Mouse (Mus musculus): Measurements from ENCODE around the gene Cntfr. TPM values are rescaled to one million over a fixed set of nuclear protein-coding genes. Genes with fewer than 3 reads are reported as not detected.

Cntfr gene
- total RNA-seq, 1 experiment: 17.0 TPM

DNA sequence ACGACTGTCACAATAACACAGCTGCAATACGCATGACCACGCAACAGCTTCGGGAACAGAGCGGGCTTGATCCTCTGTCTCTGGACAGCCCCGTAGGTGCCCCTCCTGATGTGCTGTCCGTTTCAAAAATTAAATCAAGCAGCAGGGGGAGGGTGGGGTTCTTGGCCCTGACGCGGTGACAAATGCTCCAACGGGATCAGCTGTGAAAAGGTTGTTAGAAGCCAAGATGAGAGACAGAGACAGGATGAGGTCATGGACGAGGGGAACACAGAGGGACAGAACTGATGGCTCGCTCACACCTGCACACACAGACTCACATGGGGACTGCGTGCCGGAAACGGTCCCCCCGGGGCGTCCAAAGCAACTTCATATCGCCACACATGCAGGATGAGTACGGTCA lies 23.7 kb downstream of the Cntfr start:
- Histone ChIP-seq H3K4me3 (ENCODE audit: insufficient read depth in 1 of 2, low read depth in 1 of 2, low read length in 2 of 2, poor library complexity in 1 of 2, severe bottlenecking in 1 of 2) (no peak overlapping the region), H3K4me1 (ENCODE audit: control insufficient read depth in 2 of 2, insufficient read depth in 2 of 2, low read length in 2 of 2, poor library complexity in 1 of 2) (peaks cover 4 to 25% of the 10 kb centered on the region in 2 experiments; a peak in 1 of 4 replicates), H3K36me3 (ENCODE audit: control insufficient read depth, insufficient read depth, low read length, poor library complexity, severe bottlenecking) (no peaks in the 10 kb centered on the region), H3K9me3 (ENCODE audit: control insufficient read depth, insufficient read depth, low read depth, low read length) (no peaks in the 10 kb centered on the region), H3K27ac (ENCODE audit: insufficient read depth, low read depth, low read length, poor library complexity, severe bottlenecking) (no peak overlapping the region), H3K9ac (ENCODE audit: insufficient read depth, low read depth, low read length, poor library complexity, severe bottlenecking) (no peak overlapping the region)
- TF ChIP-seq CHD2 (IDR thresholded peaks at IDR 0.05; ENCODE audit: low read depth, low read length) (no peak), MAFK (IDR thresholded peaks at IDR 0.05; ENCODE audit: insufficient read depth, low read depth, low read length) (no peak), ZC3H11A (IDR thresholded peaks at IDR 0.05; ENCODE audit: borderline replicate concordance, low read depth, low read length) (no peak), ZNF384 (IDR thresholded peaks at IDR 0.05; ENCODE audit: low read depth, low read length) (no peak), HCFC1 (IDR thresholded peaks at IDR 0.05; ENCODE audit: borderline replicate concordance, insufficient read depth, low read length) (no peak)
- no peak for DNase-seq (ENCODE audit: low read depth, low spot score)
- in situ Hi-C loops (cut with MboI; ENCODE audit: low sequenced_read_pairs in 2 of 2, unreplicated experiment in 2 of 2): no loop called here

GRCm38 (mm10) chr4:41672522-41672963 lies 24.3 kb downstream of the Cntfr start:
- Histone ChIP-seq H3K36me3 (ENCODE audit: control insufficient read depth, insufficient read depth, low read length, poor library complexity, severe bottlenecking) (no peaks in the 10 kb centered on the region), H3K4me1 (ENCODE audit: control insufficient read depth in 2 of 2, insufficient read depth in 2 of 2, low read length in 2 of 2, poor library complexity in 1 of 2) (peaks cover 4 to 25% of the 10 kb centered on the region in 2 experiments; a peak in 1 of 4 replicates), H3K4me3 (ENCODE audit: insufficient read depth in 1 of 2, low read depth in 1 of 2, low read length in 2 of 2, poor library complexity in 1 of 2, severe bottlenecking in 1 of 2) (no peak overlapping the region), H3K27ac (ENCODE audit: insufficient read depth, low read depth, low read length, poor library complexity, severe bottlenecking) (no peak overlapping the region), H3K9ac (ENCODE audit: insufficient read depth, low read depth, low read length, poor library complexity, severe bottlenecking) (no peak overlapping the region), H3K9me3 (ENCODE audit: control insufficient read depth, insufficient read depth, low read depth, low read length) (no peaks in the 10 kb centered on the region)
- in situ Hi-C loops (cut with MboI; ENCODE audit: low sequenced_read_pairs in 2 of 2, unreplicated experiment in 2 of 2): no loop called here
- DNase-seq (ENCODE audit: low read depth, low spot score): no peak
- TF ChIP-seq ZNF384 (IDR thresholded peaks at IDR 0.05; ENCODE audit: low read depth, low read length) (no peak), HCFC1 (IDR thresholded peaks at IDR 0.05; ENCODE audit: borderline replicate concordance, insufficient read depth, low read length) (no peak), ZC3H11A (IDR thresholded peaks at IDR 0.05; ENCODE audit: borderline replicate concordance, low read depth, low read length) (no peak), CHD2 (IDR thresholded peaks at IDR 0.05; ENCODE audit: low read depth, low read length) (no peak), MAFK (IDR thresholded peaks at IDR 0.05; ENCODE audit: insufficient read depth, low read depth, low read length) (no peak)

- Histone ChIP-seq H3K4me3 (ENCODE audit: insufficient read depth in 1 of 2, low read depth in 1 of 2, low read length in 2 of 2, poor library complexity in 1 of 2, severe bottlenecking in 1 of 2) (no peak overlapping the region), H3K27ac (ENCODE audit: insufficient read depth, low read depth, low read length, poor library complexity, severe bottlenecking) (no peak overlapping the region), H3K9ac (ENCODE audit: insufficient read depth, low read depth, low read length, poor library complexity, severe bottlenecking) (no peak overlapping the region), H3K4me1 (ENCODE audit: control insufficient read depth in 2 of 2, insufficient read depth in 2 of 2, low read length in 2 of 2, poor library complexity in 1 of 2) (peaks cover 4 to 20% of the 10 kb centered on the region in 2 experiments; a peak in 1 of 4 replicates), H3K36me3 (ENCODE audit: control insufficient read depth, insufficient read depth, low read length, poor library complexity, severe bottlenecking) (no peaks in the 10 kb centered on the region), H3K9me3 (ENCODE audit: control insufficient read depth, insufficient read depth, low read depth, low read length) (no peaks in the 10 kb centered on the region)
- TF ChIP-seq CHD2 (IDR thresholded peaks at IDR 0.05; ENCODE audit: low read depth, low read length) (no peak), MAFK (IDR thresholded peaks at IDR 0.05; ENCODE audit: insufficient read depth, low read depth, low read length) (no peak), ZNF384 (IDR thresholded peaks at IDR 0.05; ENCODE audit: low read depth, low read length) (no peak), ZC3H11A (IDR thresholded peaks at IDR 0.05; ENCODE audit: borderline replicate concordance, low read depth, low read length) (no peak), HCFC1 (IDR thresholded peaks at IDR 0.05; ENCODE audit: borderline replicate concordance, insufficient read depth, low read length) (no peak)
- in situ Hi-C loops (cut with MboI; ENCODE audit: low sequenced_read_pairs in 2 of 2, unreplicated experiment in 2 of 2): no loop called here
- no peak for DNase-seq (ENCODE audit: low read depth, low spot score)
Observed at GRCm38 (mm10) chr4:41671963-41672480, 24.9 kb downstream of the Cntfr start.

- Histone ChIP-seq H3K4me1 (ENCODE audit: control insufficient read depth in 2 of 2, insufficient read depth in 2 of 2, low read length in 2 of 2, poor library complexity in 1 of 2) (peaks cover 2 to 18% of the 10 kb centered on the region in 2 experiments; a peak in 1 of 4 replicates), H3K27ac (ENCODE audit: insufficient read depth, low read depth, low read length, poor library complexity, severe bottlenecking) (no peak overlapping the region), H3K36me3 (ENCODE audit: control insufficient read depth, insufficient read depth, low read length, poor library complexity, severe bottlenecking) (no peaks in the 10 kb centered on the region), H3K9ac (ENCODE audit: insufficient read depth, low read depth, low read length, poor library complexity, severe bottlenecking) (no peak overlapping the region), H3K9me3 (ENCODE audit: control insufficient read depth, insufficient read depth, low read depth, low read length) (no peaks in the 10 kb centered on the region), H3K4me3 (ENCODE audit: insufficient read depth in 1 of 2, low read depth in 1 of 2, low read length in 2 of 2, poor library complexity in 1 of 2, severe bottlenecking in 1 of 2) (no peak overlapping the region)
- in situ Hi-C loops (cut with MboI; ENCODE audit: low sequenced_read_pairs in 2 of 2, unreplicated experiment in 2 of 2): no loop called here
- TF ChIP-seq MAFK (IDR thresholded peaks at IDR 0.05; ENCODE audit: insufficient read depth, low read depth, low read length): no peak
- no peak for DNase-seq (ENCODE audit: low read depth, low spot score)
Observed at GRCm38 (mm10) chr4:41671500-41671899, 25.4 kb downstream of the Cntfr start.

DNA sequence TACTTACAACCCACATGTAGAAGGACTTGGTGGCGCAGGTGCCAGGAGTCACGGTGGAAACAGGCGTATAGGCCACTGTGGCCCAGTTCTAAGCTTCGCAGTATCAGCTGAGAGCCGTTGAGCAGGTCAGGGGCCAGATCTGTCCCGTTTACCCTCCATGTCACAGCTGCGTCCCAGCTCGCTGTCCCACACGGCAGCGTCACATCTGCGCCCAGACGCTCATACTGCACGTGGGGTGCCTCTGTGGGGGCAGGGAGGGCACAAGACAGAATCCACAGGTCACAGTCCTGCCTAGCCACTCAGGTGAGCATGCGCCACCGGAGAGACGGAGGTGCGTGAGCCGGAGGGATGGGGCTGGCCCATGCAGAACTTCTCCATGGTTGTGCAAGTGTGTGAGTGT lies 26.1 kb downstream of the Cntfr start:
- Histone ChIP-seq H3K27ac (ENCODE audit: insufficient read depth, low read depth, low read length, poor library complexity, severe bottlenecking) (no peak overlapping the region), H3K36me3 (ENCODE audit: control insufficient read depth, insufficient read depth, low read length, poor library complexity, severe bottlenecking) (no peaks in the 10 kb centered on the region), H3K4me1 (ENCODE audit: control insufficient read depth in 2 of 2, insufficient read depth in 2 of 2, low read length in 2 of 2, poor library complexity in 1 of 2) (peaks cover 2 to 16% of the 10 kb centered on the region in 2 experiments; a peak in 1 of 4 replicates), H3K9me3 (ENCODE audit: control insufficient read depth, insufficient read depth, low read depth, low read length) (no peaks in the 10 kb centered on the region), H3K9ac (ENCODE audit: insufficient read depth, low read depth, low read length, poor library complexity, severe bottlenecking) (no peak overlapping the region), H3K4me3 (ENCODE audit: insufficient read depth in 1 of 2, low read depth in 1 of 2, low read length in 2 of 2, poor library complexity in 1 of 2, severe bottlenecking in 1 of 2) (no peak overlapping the region)
- in situ Hi-C loops (cut with MboI; ENCODE audit: low sequenced_read_pairs in 2 of 2, unreplicated experiment in 2 of 2): no loop called here
- TF ChIP-seq MAFK (IDR thresholded peaks at IDR 0.05; ENCODE audit: insufficient read depth, low read depth, low read length) (no peak), ZC3H11A (IDR thresholded peaks at IDR 0.05; ENCODE audit: borderline replicate concordance, low read depth, low read length) (no peak), CHD2 (IDR thresholded peaks at IDR 0.05; ENCODE audit: low read depth, low read length) (no peak), ZNF384 (IDR thresholded peaks at IDR 0.05; ENCODE audit: low read depth, low read length) (no peak), HCFC1 (IDR thresholded peaks at IDR 0.05; ENCODE audit: borderline replicate concordance, insufficient read depth, low read length) (no peak)
- no peak for DNase-seq (ENCODE audit: low read depth, low spot score)
